Mouse (Mus musculus) hindbrain, embryonic 15.5 days (tissue): ENCODE results near the gene Fam71e2. TPM values are rescaled to one million over a fixed set of nuclear protein-coding genes. Genes with fewer than 3 reads are reported as not detected.
"Not testable (repeated sequence)": the region's sequence is repeated elsewhere in the genome, so short reads cannot be mapped to it uniquely, and the experiment has no call there.

Source experiments
- ATAC-seq: fragments of 200-750 bp; cut with Nextera tagmentation; 2 replicates; pipeline ENCODE4 v1.8.0; 2017; ENCODE audit warnings: low read depth, moderate number of reproducible peaks, moderate TSS enrichment; ENCODE audit not compliant: low FRiP score
- H3K27ac ChIP-seq: fragments of 300-500 bp; sonication (generic); replicated peaks from 2 replicates; pipeline ENCODE4 v1.5.1; 2015; ENCODE audit warnings: mild to moderate bottlenecking, inconsistent platforms
- H3K27me3 ChIP-seq: fragments of 300-500 bp; sonication (generic); 2 replicates; pipeline ENCODE4 v1.6.1; 2015; ENCODE audit warnings: control low read depth, inconsistent platforms
- H3K36me3 ChIP-seq: fragments of 300-500 bp; sonication (generic); 2 replicates; pipeline ENCODE4 v1.6.1; 2015; ENCODE audit warnings: control low read depth, inconsistent platforms
- H3K4me1 ChIP-seq: fragments of 300-500 bp; sonication (generic); replicated peaks from 2 replicates; pipeline ENCODE4 v1.6.1; 2015; ENCODE audit warnings: control low read depth, inconsistent platforms
- H3K4me2 ChIP-seq: fragments of 300-500 bp; sonication (generic); 2 replicates; pipeline ENCODE4 v1.6.1; 2015; ENCODE audit warnings: moderate library complexity, mild to moderate bottlenecking, inconsistent platforms
- H3K4me3 ChIP-seq: fragments of 300-500 bp; sonication (generic); 2 replicates; pipeline ENCODE4 v1.5.1; 2015; ENCODE audit warnings: mild to moderate bottlenecking, inconsistent platforms
- H3K9ac ChIP-seq: fragments of 300-500 bp; sonication (generic); 2 replicates; pipeline ENCODE4 v1.6.1; 2015; ENCODE audit warnings: inconsistent platforms
- H3K9me3 ChIP-seq: fragments of 300-500 bp; sonication (generic); 2 replicates; pipeline ENCODE4 v1.6.1; 2016; ENCODE audit warnings: control low read depth, inconsistent platforms
- WGBS: fragments of 180-500 bp; shearing (Covaris S2); methylation state at CpG from one replicate; pipeline ENCODE4 v1.1.7; 2015; 5-methylcytosine and 5-hydroxymethylcytosine counted together
- polyA plus RNA-seq: library from polyadenylated mRNA; unstranded; fragments of >200 nt; fragmentation: Nextera tagmentation; extraction: Ambion mirVana; gene quantifications from 2 replicates; pipeline ENCODE4 v1.2.1, GENCODE M21; 2015

Fam71e2 gene
- polyA plus RNA-seq, 1 experiment from 2014 or later = not detected

GRCm38 (mm10) chr7:4793248-4793647 lies 22.1 kb upstream of the Fam71e2 start:
- Histone ChIP-seq H3K36me3 (peaks cover 36% of the 10 kb centered on the region), H3K9ac (peak overlapping the region; percentile 95), H3K4me3 (peak overlapping the region; percentile 90), H3K4me2 (peak overlapping the region; percentile 84), H3K4me1 (peaks cover 28% of the 10 kb centered on the region), H3K27ac (peak overlapping the region; percentile 91)
- not testable (repeated sequence) for H3K27me3 ChIP-seq, H3K9me3 ChIP-seq
- ATAC-seq = peak; percentile 0; the same call in 1 of the 2 replicates
- WGBS = under 1% methylated on average over 31 of the region's 31 CpGs

- H3K4me2 ChIP-seq = peak within 1 kb of the TSS; percentile 84
- no peaks in the 10 kb centered on the region for H3K9me3 ChIP-seq
- peaks cover 30% of the 10 kb centered on the region for H3K4me1 ChIP-seq
- peak within 1 kb of the TSS; percentile 91 for H3K27ac ChIP-seq
- peak within 1 kb of the TSS; percentile 95 for H3K9ac ChIP-seq
- H3K27me3 ChIP-seq = no peaks in the 10 kb centered on the region
- 1% methylated on average over 54 of the region's 54 CpGs for WGBS
- peak within 1 kb of the TSS; percentile 90 for H3K4me3 ChIP-seq
- ATAC-seq = peak; percentile 93
- peaks cover 36% of the 10 kb centered on the region for H3K36me3 ChIP-seq
Observed at GRCm38 (mm10) chr7:4792278-4793212, 21.4 kb upstream of the Fam71e2 start, which contains the start of gene Rpl28. Rpl28 (plus strand) TSS chr7:4792874.

DNA sequence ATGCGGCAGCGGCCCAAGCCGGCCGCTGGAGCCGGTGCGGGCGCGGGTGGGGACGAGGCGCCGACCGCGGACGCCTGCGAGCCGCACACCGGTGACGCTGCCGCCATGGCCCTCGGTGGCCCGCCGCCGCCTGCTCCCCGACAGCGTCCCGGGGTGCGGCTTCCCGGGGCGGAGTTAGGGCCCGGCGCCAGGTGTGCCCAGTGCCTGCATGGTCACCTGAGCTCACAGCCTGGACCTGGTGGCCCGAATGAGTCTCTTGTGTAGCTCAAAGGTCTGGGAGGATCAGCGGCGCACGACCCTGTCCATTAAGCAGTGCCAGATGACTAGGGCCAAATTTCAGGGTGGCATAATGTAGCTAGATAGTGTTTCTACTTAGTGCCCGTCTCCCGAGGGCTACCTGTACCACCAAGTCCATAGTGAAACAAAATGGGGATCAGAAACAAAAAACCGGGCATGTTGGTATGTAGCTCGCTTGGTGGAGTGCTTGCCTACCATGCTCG lies 18.4 kb upstream of the Fam71e2 start, which contains the start of gene Tmem238:
Tmem238 (minus strand) TSS at position 221 of the 500 bp plus-strand sequence.
- Histone ChIP-seq H3K4me2 (peak within 1 kb of the TSS; percentile 92), H3K4me3 (peak within 1 kb of the TSS; percentile 56), H3K27ac (peak within 1 kb of the TSS; percentile 71), H3K9ac (peak within 1 kb of the TSS; percentile 67), H3K27me3 (no peaks in the 10 kb centered on the region), H3K4me1 (peaks cover 27% of the 10 kb centered on the region), H3K9me3 (no peaks in the 10 kb centered on the region), H3K36me3 (peaks cover 5% of the 10 kb centered on the region)
- WGBS = 8% methylated on average over 40 of the region's 40 CpGs
- no peak for ATAC-seq

GRCm38 (mm10) chr7:4788499-4789435 lies 17.7 kb upstream of the Fam71e2 start:
- ATAC-seq = peak; percentile 49
- H3K4me1 ChIP-seq = peaks cover 20% of the 10 kb centered on the region
- peak overlapping the region; percentile 56 for H3K4me3 ChIP-seq
- H3K9me3 ChIP-seq = no peaks in the 10 kb centered on the region
- 0 out of 2 replicates have a peak, but pooled peaks cover 3% of the 10 kb centered on the region for H3K27me3 ChIP-seq
- peak overlapping the region; percentile 71 for H3K27ac ChIP-seq
- H3K36me3 ChIP-seq = no peaks in the 10 kb centered on the region
- peak overlapping the region; percentile 92 for H3K4me2 ChIP-seq
- WGBS = 2% methylated on average over 59 of the region's 64 CpGs
- H3K9ac ChIP-seq = peak overlapping the region; percentile 67

- no peak overlapping the region for H3K4me2 ChIP-seq
Observed at GRCm38 (mm10) chr7:4783667-4784268, 12.7 kb upstream of the Fam71e2 start.

DNA sequence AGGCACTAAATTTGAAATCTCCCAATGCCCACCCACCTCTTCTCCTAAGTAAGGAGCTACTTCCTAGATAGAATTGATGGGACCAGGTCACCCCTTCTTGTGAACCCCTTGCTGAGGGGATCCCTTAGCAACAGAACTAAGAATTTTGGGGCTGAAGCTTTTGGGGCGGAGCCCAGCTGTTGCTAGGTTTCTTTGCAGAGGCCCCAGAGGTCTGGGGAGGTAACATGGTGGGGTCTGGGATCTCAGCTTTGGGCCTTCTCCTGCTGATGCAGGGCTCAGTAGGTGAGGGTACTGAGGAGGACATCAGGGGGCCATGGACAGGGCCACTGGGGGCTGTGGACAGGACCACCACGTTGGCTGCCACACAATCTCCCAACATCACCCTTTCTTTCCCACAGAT lies 11.7 kb upstream of the Fam71e2 start, which contains the start of the genes Il11 and Tmem190:
Il11 (minus strand) TSS at position 101 of the 400 bp plus-strand sequence.
Tmem190 (plus strand) TSS at position 179 of the 400 bp plus-strand sequence.
- H3K36me3 ChIP-seq = no peaks in the 10 kb centered on the region
- H3K9me3 ChIP-seq = no peaks in the 10 kb centered on the region
- H3K27ac ChIP-seq = no peak within 1 kb of the TSS
- H3K4me3 ChIP-seq = no peak within 1 kb of the TSS
- H3K9ac ChIP-seq = no peak within 1 kb of the TSS
- WGBS = 78% methylated on average over 2 of the region's 2 CpGs
- ATAC-seq = no peak
- peaks cover 36% of the 10 kb centered on the region for H3K27me3 ChIP-seq
- H3K4me1 ChIP-seq = no peaks in the 10 kb centered on the region
- H3K4me2 ChIP-seq = no peak within 1 kb of the TSS

More at GRCm38 (mm10) chr7:4783667-4784268, 12.7 kb upstream of the Fam71e2 start:
- Histone ChIP-seq H3K27ac (no peak overlapping the region), H3K36me3 (no peaks in the 10 kb centered on the region), H3K9ac (no peak overlapping the region), H3K27me3 (peaks cover 26% of the 10 kb centered on the region), H3K4me1 (peaks cover 7% of the 10 kb centered on the region), H3K4me3 (no peak overlapping the region), H3K9me3 (no peaks in the 10 kb centered on the region)
- 83% methylated on average over 14 of the region's 14 CpGs for WGBS
- no peak for ATAC-seq

GRCm38 (mm10) chr7:4782130-4782529 lies 11.0 kb upstream of the Fam71e2 start:
- WGBS = 54% methylated on average over 3 of the region's 3 CpGs
- Histone ChIP-seq H3K4me3 (no peak overlapping the region), H3K27me3 (peaks cover 41% of the 10 kb centered on the region), H3K4me1 (peaks cover 5% of the 10 kb centered on the region), H3K9ac (no peak overlapping the region), H3K36me3 (no peaks in the 10 kb centered on the region), H3K27ac (no peak overlapping the region), H3K9me3 (no peaks in the 10 kb centered on the region), H3K4me2 (no peak overlapping the region)
- no peak for ATAC-seq

GRCm38 (mm10) chr7:4779921-4780320 lies 8.8 kb upstream of the Fam71e2 start:
- no peak overlapping the region for H3K4me2 ChIP-seq
- no peak for ATAC-seq
- no peak overlapping the region for H3K4me3 ChIP-seq
- no peaks in the 10 kb centered on the region for H3K36me3 ChIP-seq
- H3K27ac ChIP-seq = no peak overlapping the region
- no peaks in the 10 kb centered on the region for H3K9me3 ChIP-seq
- H3K9ac ChIP-seq = no peak overlapping the region
- H3K4me1 ChIP-seq = peaks cover 10% of the 10 kb centered on the region
- H3K27me3 ChIP-seq = peaks cover 63% of the 10 kb centered on the region
- WGBS = 42% methylated on average over 5 of the region's 5 CpGs

GRCm38 (mm10) chr7:4777851-4778637 lies 6.9 kb upstream of the Fam71e2 start:
- 4% methylated on average over 19 of the region's 20 CpGs for WGBS
- no peak overlapping the region for H3K4me2 ChIP-seq

More at GRCm38 (mm10) chr7:4777851-4778637, 6.9 kb upstream of the Fam71e2 start:
- peak; percentile 24; the same call in 1 of the 2 replicates for ATAC-seq
- peak overlapping the region; percentile 34 for H3K4me3 ChIP-seq
- H3K9ac ChIP-seq = no peak overlapping the region
- H3K9me3 ChIP-seq = no peaks in the 10 kb centered on the region
- H3K27me3 ChIP-seq = peaks cover 65% of the 10 kb centered on the region
- peaks cover 10% of the 10 kb centered on the region for H3K4me1 ChIP-seq
- no peaks in the 10 kb centered on the region for H3K36me3 ChIP-seq
- H3K27ac ChIP-seq = no peak overlapping the region
